Mouse (Mus musculus) cerebellum, postnatal 4 days (tissue): ENCODE data around the gene Calhm5.

Source experiments
- DNase-seq, 2 experiments: peaks; one replicate each; pipeline ENCODE4 v3.0.0; 2022; ENCODE audit warnings: low spot score in 2 of 2, mixed read lengths in 1 of 2

Calhm5 gene

DNA sequence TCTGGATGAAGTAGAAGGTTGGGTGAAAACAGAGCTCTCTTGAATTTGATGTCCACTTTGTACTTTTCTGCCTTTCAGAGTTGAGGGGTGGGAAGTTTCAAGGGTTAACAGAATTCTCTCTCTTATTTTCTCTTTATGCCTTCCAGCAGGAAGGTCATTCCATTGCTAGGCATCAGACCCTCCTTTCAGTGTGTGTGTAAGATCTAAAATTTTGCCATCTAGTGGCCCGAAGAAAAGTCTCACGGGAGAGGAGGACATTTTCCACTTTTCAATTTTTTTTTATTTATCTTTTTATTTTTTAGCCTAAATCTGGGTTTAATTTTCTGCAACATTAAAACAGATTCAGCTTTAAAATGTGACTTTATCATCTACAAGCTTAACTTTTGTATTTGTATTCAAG is 24.7 kb downstream of the Calhm5 start:
- no peak for DNase-seq

DNA sequence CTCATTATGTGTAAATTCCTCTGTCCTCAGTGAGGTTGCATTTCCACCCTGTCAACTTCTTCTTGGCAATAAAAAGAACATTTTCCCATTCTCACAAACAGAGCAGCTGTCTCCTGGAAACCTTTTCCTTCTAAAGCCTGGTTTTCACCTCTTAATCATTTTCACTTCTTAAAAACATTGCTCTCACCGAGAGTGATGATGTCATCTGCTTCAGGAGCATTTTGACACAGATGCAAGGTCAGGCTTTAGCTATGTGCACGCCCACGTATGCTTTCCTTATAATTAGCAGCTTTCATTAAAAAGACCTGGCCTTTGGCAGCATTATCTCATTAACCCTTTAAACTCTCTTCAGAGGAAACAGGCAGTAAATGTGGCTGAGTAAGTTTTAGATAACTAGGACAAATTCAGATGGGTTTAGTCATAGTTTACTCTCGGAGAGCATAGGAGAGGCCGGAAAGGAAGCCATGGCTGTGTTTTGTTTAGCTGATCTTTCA is 25.3 kb downstream of the Calhm5 start:
- no peak for DNase-seq

DNA sequence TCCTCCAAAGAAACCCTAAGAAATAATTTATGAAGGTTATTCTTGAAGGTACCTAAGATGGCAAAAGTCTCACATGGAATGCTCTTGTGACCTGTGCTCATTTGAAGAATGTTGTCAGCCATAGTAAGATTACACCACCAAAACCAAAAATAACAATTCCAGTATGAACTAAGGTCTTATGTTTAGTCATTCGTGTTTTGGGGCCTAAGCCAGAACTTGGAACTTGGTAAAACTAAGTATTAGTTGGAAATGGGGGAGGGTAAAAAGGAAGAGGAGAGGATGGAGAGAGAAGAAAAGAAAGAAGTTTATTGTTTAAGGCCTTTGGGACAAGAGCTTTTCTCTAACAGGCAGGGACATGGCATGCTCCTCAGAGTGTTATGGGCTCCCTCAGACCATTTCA is 26.7 kb downstream of the Calhm5 start:
- DNase-seq = no peak

DNA sequence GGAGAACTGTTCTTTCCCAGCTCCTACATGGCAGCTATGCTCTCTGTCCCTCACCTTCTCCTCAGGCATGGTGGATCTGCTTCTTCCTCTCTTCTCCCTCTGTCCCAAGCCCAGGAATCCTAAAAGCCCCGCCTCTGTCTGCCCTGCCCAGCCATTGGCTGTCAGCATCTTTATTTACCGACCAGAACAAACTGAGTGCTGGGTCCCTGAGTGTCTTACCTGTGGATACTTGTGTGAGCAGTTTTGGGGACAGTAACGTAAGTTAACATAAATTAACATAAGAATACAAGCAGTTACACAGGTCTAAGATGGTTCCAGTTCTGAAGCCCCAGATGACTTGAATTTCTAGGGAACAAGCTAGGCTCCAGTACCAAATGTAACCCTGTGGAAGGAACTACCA is 29.7 kb downstream of the Calhm5 start:
- no peak for DNase-seq

DNA sequence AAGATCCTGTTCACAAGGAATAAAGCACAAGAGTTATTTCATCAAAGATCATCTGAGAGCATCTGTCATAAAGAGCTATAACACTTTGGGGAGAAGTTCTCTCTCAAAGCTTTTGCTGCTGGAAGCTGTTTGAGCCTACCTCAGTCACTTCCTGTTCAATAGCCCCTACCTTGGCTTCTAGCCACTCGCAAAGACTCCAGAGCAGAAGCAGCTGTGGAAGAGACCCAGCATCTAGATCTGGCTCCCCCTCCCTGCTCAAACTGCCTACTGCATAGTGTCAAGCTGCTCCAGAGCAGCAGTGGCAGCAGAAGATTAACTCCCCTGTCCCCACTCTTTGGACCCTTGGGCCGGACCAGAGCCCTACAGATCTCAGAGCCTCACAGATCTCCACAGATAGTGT is 42.3 kb downstream of the Calhm5 start:
- no peak for DNase-seq

DNA sequence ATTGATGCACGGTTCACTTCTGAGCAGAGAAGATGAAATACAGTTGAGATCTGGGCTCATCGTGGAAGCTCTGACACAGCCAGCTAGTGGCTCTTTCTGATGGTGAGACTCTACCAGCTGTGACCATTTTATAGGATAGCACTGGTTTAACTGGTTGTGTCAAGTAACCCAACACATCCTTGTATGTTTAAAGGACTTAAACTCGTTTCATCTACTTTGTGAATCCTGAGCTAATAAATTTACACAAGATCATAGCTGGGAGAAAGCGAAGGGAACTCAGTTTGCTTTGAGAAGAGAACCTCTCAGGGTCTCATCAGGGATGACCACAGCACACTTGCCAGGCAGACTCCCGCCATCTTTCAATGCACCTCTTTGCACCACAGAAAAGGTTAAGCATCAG is 52.1 kb downstream of the Calhm5 start, which contains the start of gene Calhm4:
Gene Calhm4 (minus strand): TSS at position 101 of the 400 bp plus-strand sequence.
- DNase-seq = no peak
